Mouse (Mus musculus): Measurements from ENCODE around the gene Zmat1.
"Not testable (repeated sequence)": the region's sequence is repeated elsewhere in the genome, so short reads cannot be mapped to it uniquely, and the experiment has no call there.

Gene Zmat1

GRCm38 (mm10) chrX:135008720-135009470 is at the start of gene Zmat1:
Gene Zmat1 (minus strand): TSS chrX:135009209.
- DNase-seq (ENCODE audit: low spot score in 2 of 2) = peak; percentile 84 to 87

GRCm38 (mm10) chrX:135053939-135054338 is 44.9 kb upstream of the Zmat1 start:
- not testable (repeated sequence) for DNase-seq (ENCODE audit: low spot score in 2 of 2)

GRCm38 (mm10) chrX:135035962-135036375 is 27.0 kb upstream of the Zmat1 start:
- DNase-seq (ENCODE audit: low spot score in 2 of 2) = peak; percentile 46 to 51

GRCm38 (mm10) chrX:135025135-135025534 is 16.1 kb upstream of the Zmat1 start:
- no peak for DNase-seq (ENCODE audit: low spot score in 2 of 2)

GRCm38 (mm10) chrX:135011381-135011780 is 2.4 kb upstream of the Zmat1 start:
- no peak for DNase-seq (ENCODE audit: low spot score in 2 of 2)

GRCm38 (mm10) chrX:135009471-135009815 is 434 bp upstream of the Zmat1 start:
- no peak for DNase-seq (ENCODE audit: low spot score in 2 of 2)

GRCm38 (mm10) chrX:135008021-135008420 is 988 bp downstream of the Zmat1 start:
- DNase-seq (ENCODE audit: low spot score in 2 of 2) = no peak

GRCm38 (mm10) chrX:134964546-134964945 is 44.5 kb downstream of the Zmat1 start, which contains the start of gene Nxf2:
Gene Nxf2 (minus strand): TSS chrX:134964754.
- DNase-seq (ENCODE audit: low spot score in 2 of 2) = no peak

- DNase-seq (ENCODE audit: low spot score in 2 of 2) = peak; percentile 29 to 39
Measured at GRCm38 (mm10) chrX:134963305-134964094, 45.5 kb downstream of the Zmat1 start.

- peak; percentile 39 to 54 for DNase-seq (ENCODE audit: low spot score in 2 of 2)
Measured at GRCm38 (mm10) chrX:134930361-134930760, 78.6 kb downstream of the Zmat1 start.

GRCm38 (mm10) chrX:134929927-134930326 is 79.1 kb downstream of the Zmat1 start:
- no peak for DNase-seq (ENCODE audit: low spot score in 2 of 2)

- peak; percentile 27 to 35 for DNase-seq (ENCODE audit: low spot score in 2 of 2)
Measured at GRCm38 (mm10) chrX:134925058-134925457, 84.0 kb downstream of the Zmat1 start.

GRCm38 (mm10) chrX:134923675-134924424 is 85.2 kb downstream of the Zmat1 start:
- no peak for DNase-seq (ENCODE audit: low spot score in 2 of 2)

All from right cerebral cortex, adult 2 months (tissue).